Mouse (Mus musculus) Patski (cell line): ENCODE results near the gene Abcb8. TPM values are rescaled to one million over a fixed set of nuclear protein-coding genes. Genes with fewer than 3 reads are reported as not detected.
A peak's percentile ranks its signal among the peaks of the same experiment; 100 is the strongest.

ENCODE experiments used
- ATAC-seq: fragments of 100-300 bp; one replicate; pipeline ENCODE4 v1.8.0; 2021
- CTCF ChIA-PET: fragments of 350-600 bp; sonication (Branson Sonifier 250); formaldehyde crosslinking; loops from one replicate; lab custom pipeline; 2022; ENCODE audit warnings: inconsistent platforms; lab: Charles Lee
- POLR2A ChIA-PET: fragments of 350-600 bp; sonication (Branson Sonifier 250); formaldehyde crosslinking; loops from one replicate; lab custom pipeline; 2022; ENCODE audit warnings: antibody characterized with exemption, inconsistent platforms; lab: Charles Lee
- DNase-seq: peaks from one replicate; pipeline ENCODE4 v3.0.0-alpha.2; 2011; ENCODE audit warnings: low read depth, low spot score
- H3K27me3 ChIP-seq: fragments of 371-371 bp; one replicate; pipeline ENCODE4 v1.5.1; 2021
- CTCF ChIP-seq: fragments of 100-300 bp; IDR thresholded peaks from one replicate; pipeline ENCODE4 v1.5.1; 2021
- in situ Hi-C: fragments of 300-500 bp; cut with MboI; formaldehyde crosslinking; loops from 3 replicates; pipeline ENCODE4 v1.11.1; 2018; ENCODE audit warnings: low pct_unique_long_range_greater_than_20kb, mixed read lengths
- polyA plus RNA-seq: library from polyadenylated mRNA; unstranded; gene quantifications from one replicate; pipeline ENCODE4 v1.2.3, GENCODE M21; 2021

The Abcb8 gene
- 67.6 TPM for polyA plus RNA-seq

- no peak for TF ChIP-seq CTCF
- peak; percentile 90 for DNase-seq
- ChIA-PET POLR2A (interaction anchor here (0.7 to 2.9 kb wide), 7 partner anchors 10 to 92 kb away, joined by 3 to 11 read pairs (median 5); partner anchors contain the start of gene Fastk), CTCF (interaction anchor here (0.7 to 9.7 kb wide), 19 partner anchors 9 to 135 kb away, joined by 3 to 222 read pairs (median 8); partner anchors contain the start of genes Agap3, Asic3, Cdk5 and Slc4a2)
- in situ Hi-C loops = no loop called here
- no peaks in the 10 kb centered on the region for H3K27me3 ChIP-seq
- no peak for ATAC-seq
Observed at GRCm38 (mm10) chr5:24393392-24393997, at the start of gene Abcb8. Gene Abcb8, plus strand, starts transcription at chr5:24393663.

- POLR2A ChIA-PET = no interaction called here
- DNase-seq (no peak), ATAC-seq (no peak)
- CTCF ChIA-PET = no interaction called here
- peaks cover 17% of the 10 kb centered on the region for H3K27me3 ChIP-seq
- in situ Hi-C loops = no loop called here
- no peak for TF ChIP-seq CTCF
Observed at GRCm38 (mm10) chr5:24343977-24344436, 49.5 kb upstream of the Abcb8 start.

GRCm38 (mm10) chr5:24344477-24345051, 48.9 kb upstream of the Abcb8 start:
- no peak for TF ChIP-seq CTCF
- in situ Hi-C loops = no loop called here
- ChIA-PET POLR2A (no interaction called here), CTCF (no interaction called here)
- no peak for DNase-seq
- ATAC-seq = no peak
- peaks cover 23% of the 10 kb centered on the region for H3K27me3 ChIP-seq

GRCm38 (mm10) chr5:24346313-24346712, 47.1 kb upstream of the Abcb8 start:
- in situ Hi-C loops = no loop called here
- TF ChIP-seq CTCF = no peak

GRCm38 (mm10) chr5:24347186-24347875, 46.1 kb upstream of the Abcb8 start:
- ATAC-seq (no peak), DNase-seq (no peak)
- TF ChIP-seq CTCF = no peak
- POLR2A ChIA-PET = no interaction called here
- CTCF ChIA-PET = no interaction called here
- H3K27me3 ChIP-seq = peaks cover 41% of the 10 kb centered on the region
- in situ Hi-C loops = no loop called here

More at GRCm38 (mm10) chr5:24346313-24346712, 47.1 kb upstream of the Abcb8 start:
- CTCF ChIA-PET = interaction anchor here (1.0 kb wide), 1 partner anchor 15 kb away, joined by 4 read pairs; no protein-coding TSS in a partner anchor
- POLR2A ChIA-PET = no interaction called here
- peaks cover 33% of the 10 kb centered on the region for H3K27me3 ChIP-seq
- no peak for DNase-seq
- ATAC-seq = no peak

- H3K27me3 ChIP-seq = peaks cover 44% of the 10 kb centered on the region
- no peak for TF ChIP-seq CTCF
- DNase-seq (no peak), ATAC-seq (no peak)
- ChIA-PET POLR2A (no interaction called here), CTCF (no interaction called here)
- in situ Hi-C loops = no loop called here
Observed at GRCm38 (mm10) chr5:24348128-24348527, 45.3 kb upstream of the Abcb8 start.

- POLR2A ChIA-PET = no interaction called here
- TF ChIP-seq CTCF = no peak
- in situ Hi-C loops = no loop called here
- DNase-seq = no peak
- no peak for ATAC-seq
- peaks cover 43% of the 10 kb centered on the region for H3K27me3 ChIP-seq
- CTCF ChIA-PET = interaction anchor here (1.1 kb wide), 1 partner anchor 45 kb away, joined by 5 read pairs; the partner anchor contains the start of gene Abcb8
Observed at GRCm38 (mm10) chr5:24348546-24348945, 44.9 kb upstream of the Abcb8 start.

GRCm38 (mm10) chr5:24350073-24350472, 43.4 kb upstream of the Abcb8 start:
- no peak for ATAC-seq
- DNase-seq = no peak
- ChIA-PET POLR2A (no interaction called here), CTCF (interaction anchor here (1.0 kb wide), 1 partner anchor 11 kb away, joined by 6 read pairs; no protein-coding TSS in a partner anchor)
- TF ChIP-seq CTCF = no peak
- in situ Hi-C loops = no loop called here
- peaks cover 48% of the 10 kb centered on the region for H3K27me3 ChIP-seq

GRCm38 (mm10) chr5:24350531-24351250, 42.8 kb upstream of the Abcb8 start:
- DNase-seq = no peak
- peaks cover 43% of the 10 kb centered on the region for H3K27me3 ChIP-seq
- no peak for ATAC-seq
- ChIA-PET POLR2A (no interaction called here), CTCF (no interaction called here)
- TF ChIP-seq CTCF = no peak
- in situ Hi-C loops = no loop called here

GRCm38 (mm10) chr5:24351278-24351677, 42.2 kb upstream of the Abcb8 start, which contains the start of gene Kcnh2:
Gene Kcnh2, minus strand, starts transcription at chr5:24351604.
- in situ Hi-C loops = no loop called here
- H3K27me3 ChIP-seq = peaks cover 43% of the 10 kb centered on the region
- TF ChIP-seq CTCF = no peak
- POLR2A ChIA-PET = no interaction called here
- ATAC-seq (no peak), DNase-seq (no peak)
- CTCF ChIA-PET = no interaction called here
